Mouse (Mus musculus) cerebellum, adult 2 months (tissue): ENCODE results near the gene Cfap299. TPM values are rescaled to one million over a fixed set of nuclear protein-coding genes. Genes with fewer than 3 reads are reported as not detected.

Experiments used
- DNase-seq, 2 experiments: peaks; one replicate each; pipeline ENCODE4 v3.0.0; 2021
- H3K27ac ChIP-seq: fragments of 200-500 bp; 2 replicates; pipeline ENCODE4 v1.5.1; 2012; ENCODE audit warnings: low read length, control low read depth, inconsistent platforms; ENCODE audit not compliant: insufficient read depth
- H3K27me3 ChIP-seq: fragments of 200-500 bp; 2 replicates; pipeline ENCODE4 v1.6.1; 2012; ENCODE audit warnings: inconsistent platforms, mild to moderate bottlenecking, low read length, moderate library complexity; ENCODE audit not compliant: control insufficient read depth, insufficient read depth
- H3K4me1 ChIP-seq: fragments of 200-500 bp; 2 replicates; pipeline ENCODE4 v1.6.1; 2011; ENCODE audit warnings: low read length; ENCODE audit not compliant: control insufficient read depth, insufficient read depth
- H3K4me3 ChIP-seq: fragments of 200-500 bp; replicated peaks from 2 replicates; pipeline ENCODE3; 2011; ENCODE audit warnings: mild to moderate bottlenecking, low read depth, low read length, control low read depth; ENCODE audit not compliant: insufficient read depth
- CTCF ChIP-seq: fragments of 200-500 bp; IDR thresholded peaks from 2 replicates; pipeline ENCODE4 v1.5.1; 2011; ENCODE audit warnings: low read depth, mild to moderate bottlenecking, control low read depth, low read length, moderate library complexity, borderline replicate concordance; ENCODE audit not compliant: insufficient read depth
- POLR2A ChIP-seq: fragments of 200-500 bp; IDR thresholded peaks from 2 replicates; pipeline ENCODE4 v1.6.1; 2011; ENCODE audit warnings: low read length, control low read depth, borderline replicate concordance; ENCODE audit not compliant: insufficient read depth
- WGBS: fragments of 180-500 bp; shearing (Covaris S2); methylation state at CpG from one replicate; pipeline ENCODE4 v1.1.7; 2018; 5-methylcytosine and 5-hydroxymethylcytosine counted together
- polyA plus RNA-seq: library from polyadenylated mRNA; depleted of rRNA; stranded (reverse); fragments of >200 nt; gene quantifications from 2 replicates; pipeline ENCODE4 v1.2.3, GENCODE M21; 2012; rRNA removed

Gene Cfap299
- polyA plus RNA-seq, 1 experiment = 0.85 TPM

GRCm38 (mm10) chr5:98833760-98834159 lies 504.7 kb downstream of the Cfap299 start:
- no peak for TF ChIP-seq POLR2A
- WGBS = 84% methylated on average over 9 of the region's 9 CpGs
- Histone ChIP-seq H3K27me3 (no peaks in the 10 kb centered on the region), H3K4me3 (no peak overlapping the region), H3K4me1 (no peaks in the 10 kb centered on the region), H3K27ac (no peak overlapping the region)
- DNase-seq = no peak

GRCm38 (mm10) chr5:98834300-98834699 lies 505.2 kb downstream of the Cfap299 start:
- Histone ChIP-seq H3K4me3 (no peak overlapping the region), H3K4me1 (no peaks in the 10 kb centered on the region), H3K27ac (no peak overlapping the region), H3K27me3 (no peaks in the 10 kb centered on the region)
- no peak for DNase-seq
- TF ChIP-seq POLR2A = no peak
- TF ChIP-seq CTCF = no peak
- WGBS = 86% methylated on average over 6 of the region's 6 CpGs

- 93% methylated on average over 7 of the region's 7 CpGs for WGBS
- DNase-seq = no peak
- TF ChIP-seq POLR2A (no peak), CTCF (no peak)
- no peaks in the 10 kb centered on the region for H3K4me1 ChIP-seq
- H3K4me3 ChIP-seq = no peak overlapping the region
- no peaks in the 10 kb centered on the region for H3K27me3 ChIP-seq
- no peak overlapping the region for H3K27ac ChIP-seq
These were observed 513.7 kb downstream of the Cfap299 start for GRCm38 (mm10) chr5:98842600-98843310.

GRCm38 (mm10) chr5:98844664-98845063 lies 515.6 kb downstream of the Cfap299 start:
- DNase-seq = no peak
- no peak for TF ChIP-seq POLR2A
- TF ChIP-seq CTCF = no peak
- Histone ChIP-seq H3K4me1 (no peaks in the 10 kb centered on the region), H3K27me3 (no peaks in the 10 kb centered on the region), H3K4me3 (no peak overlapping the region), H3K27ac (no peak overlapping the region)
- WGBS = 80% methylated on average over 1 of the region's 1 CpGs

Other genes starting within 250 kb of the Cfap299 start
- gene Prdm8, start 162.1 kb upstream of the Cfap299 start, polyA plus RNA-seq = 11.1 and 15.5 TPM in 2 replicates
- 1.1 and 1.5 TPM in 2 replicates for gene Fgf5, start 75.1 kb upstream of the Cfap299 start, polyA plus RNA-seq
- not detected in 2 replicates for gene Gm11111, start 223.4 kb downstream of the Cfap299 start, polyA plus RNA-seq